Mouse (Mus musculus) lung, postnatal 0 days (tissue): ENCODE data around the gene Rab11a. TPM values are rescaled to one million over a fixed set of nuclear protein-coding genes. Genes with fewer than 3 reads are reported as not detected.

Source experiments
- ATAC-seq: fragments of 200-750 bp; cut with Nextera tagmentation; 2 replicates; pipeline ENCODE4 v1.8.0; 2017; ENCODE audit warnings: moderate library complexity
- DNase-seq: peaks from one replicate; pipeline ENCODE4 v3.0.0-alpha.2; 2016; ENCODE audit warnings: low spot score
- H3K27ac ChIP-seq: fragments of 300-500 bp; sonication (generic); 2 replicates; pipeline ENCODE4 v1.5.1; 2014; ENCODE audit warnings: antibody characterized with exemption, mild to moderate bottlenecking, low read length, mixed read lengths
- H3K27me3 ChIP-seq: fragments of 300-500 bp; sonication (generic); replicated peaks from 2 replicates; pipeline ENCODE4 v1.6.1; 2014; ENCODE audit warnings: low read length, mixed read lengths; ENCODE audit not compliant: insufficient read depth
- H3K36me3 ChIP-seq: fragments of 300-500 bp; sonication (generic); 2 replicates; pipeline ENCODE4 v1.6.1; 2014; ENCODE audit warnings: low read length, mixed read lengths; ENCODE audit not compliant: insufficient read depth
- H3K4me1 ChIP-seq: fragments of 300-500 bp; sonication (generic); 2 replicates; pipeline ENCODE4 v1.6.1; 2014; ENCODE audit warnings: antibody characterized with exemption, low read depth, low read length, mixed read lengths; ENCODE audit not compliant: insufficient read depth
- H3K4me2 ChIP-seq: fragments of 300-500 bp; sonication (generic); replicated peaks from 2 replicates; pipeline ENCODE4 v1.6.1; 2014; ENCODE audit warnings: low read depth, mild to moderate bottlenecking, low read length, moderate library complexity, mixed read lengths
- H3K4me3 ChIP-seq: fragments of 300-500 bp; sonication (generic); 2 replicates; pipeline ENCODE4 v1.5.1; 2014; ENCODE audit warnings: low read depth, low read length
- H3K9ac ChIP-seq: fragments of 300-500 bp; sonication (generic); replicated peaks from 2 replicates; pipeline ENCODE4 v1.6.1; 2014; ENCODE audit warnings: low read depth, mild to moderate bottlenecking
- H3K9me3 ChIP-seq: fragments of 300-500 bp; sonication (generic); 2 replicates; pipeline ENCODE4 v1.6.1; 2016; ENCODE audit warnings: low read length, mixed read lengths
- CTCF ChIP-seq: IDR thresholded peaks from 2 replicates; pipeline ENCODE4 v1.5.1; 2016; ENCODE audit warnings: antibody characterized with exemption, mild to moderate bottlenecking
- EP300 ChIP-seq: IDR thresholded peaks from 2 replicates; pipeline ENCODE4 v1.6.1; 2016; ENCODE audit warnings: antibody characterized with exemption, mild to moderate bottlenecking, control low read depth
- WGBS: fragments of 180-500 bp; shearing (Covaris S2); extraction: QIAGEN DNeasy Blood & Tissue Kit; methylation state at CpG from one replicate; pipeline ENCODE4 v1.1.7; 2014; 5-methylcytosine and 5-hydroxymethylcytosine counted together
- polyA plus RNA-seq: library from polyadenylated mRNA; unstranded; fragments of >200 nt; fragmentation: Nextera tagmentation; extraction: Ambion mirVana; gene quantifications from 2 replicates; pipeline ENCODE4 v1.2.1, GENCODE M21; 2015

Rab11a gene
- polyA plus RNA-seq, 1 experiment from 2014 or later, result 674 TPM

DNA sequence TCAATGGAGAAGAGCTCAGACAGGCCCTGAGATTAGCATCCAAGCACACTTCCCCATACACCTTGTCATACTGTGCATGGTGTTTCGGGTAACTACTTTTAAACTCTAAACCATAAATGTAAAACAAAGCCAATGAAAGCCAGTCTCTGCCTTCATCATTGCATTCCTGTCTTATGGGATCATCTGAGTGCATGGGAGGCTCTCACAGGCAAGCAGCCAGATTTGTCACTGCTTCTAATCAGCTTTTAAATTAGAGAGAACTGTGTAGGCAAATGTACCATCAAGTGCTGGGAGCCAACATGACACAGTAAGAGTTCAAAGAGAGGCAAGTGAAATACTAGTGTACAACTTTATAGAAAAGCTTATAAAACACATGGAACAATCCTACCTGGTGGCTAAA, 35.9 kb downstream of the Rab11a start:
- Histone ChIP-seq H3K4me3 (no peak overlapping the region), H3K9me3 (no peaks in the 10 kb centered on the region), H3K36me3 (no peaks in the 10 kb centered on the region; the same call in none of the 2 replicates), H3K27me3 (no peaks in the 10 kb centered on the region), H3K9ac (no peak overlapping the region), H3K4me1 (no peaks in the 10 kb centered on the region), H3K4me2 (no peak overlapping the region), H3K27ac (no peak overlapping the region)
- 89% methylated on average over 1 of the region's 1 CpGs for WGBS
- ATAC-seq (no peak), DNase-seq (peak; percentile 17)
- no peak for TF ChIP-seq EP300
- TF ChIP-seq CTCF, result no peak

GRCm38 (mm10) chr9:64700451-64701311, 36.9 kb downstream of the Rab11a start:
- TF ChIP-seq CTCF (no peak), EP300 (no peak)
- Histone ChIP-seq H3K27me3 (no peaks in the 10 kb centered on the region), H3K4me1 (no peaks in the 10 kb centered on the region), H3K27ac (no peak overlapping the region), H3K4me3 (no peak overlapping the region), H3K4me2 (no peak overlapping the region), H3K36me3 (peaks cover 4% of the 10 kb centered on the region), H3K9ac (no peak overlapping the region), H3K9me3 (no peaks in the 10 kb centered on the region)
- WGBS, result 80% methylated on average over 4 of the region's 4 CpGs
- no peak for ATAC-seq
- no peak for DNase-seq

DNA sequence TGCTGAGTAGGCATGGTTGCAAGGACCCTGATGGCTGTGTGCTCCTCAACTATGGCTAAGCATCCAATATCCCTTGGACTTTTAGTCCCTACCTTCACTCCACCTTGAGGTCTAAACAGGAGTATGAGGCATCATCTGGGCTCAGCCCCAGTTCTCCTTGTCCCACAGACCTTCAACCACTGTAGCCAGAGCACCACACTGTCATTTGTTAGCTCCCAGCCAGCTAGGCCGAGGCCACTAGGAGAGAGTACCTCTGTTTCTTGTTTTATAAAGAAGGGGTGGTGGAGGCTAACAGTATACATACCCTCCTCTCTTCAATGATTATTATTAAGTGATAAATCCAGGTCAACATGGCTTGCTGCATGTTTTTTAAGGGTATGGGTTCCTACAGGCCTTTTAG, 39.0 kb downstream of the Rab11a start:
- ATAC-seq (no peak), DNase-seq (no peak)
- TF ChIP-seq CTCF (no peak), EP300 (no peak)
- Histone ChIP-seq H3K9ac (no peak overlapping the region), H3K4me1 (no peaks in the 10 kb centered on the region), H3K4me2 (no peak overlapping the region), H3K36me3 (peaks cover 4% of the 10 kb centered on the region; the same call in 1 of the 2 replicates), H3K27ac (no peak overlapping the region), H3K4me3 (no peak overlapping the region), H3K9me3 (no peaks in the 10 kb centered on the region), H3K27me3 (no peaks in the 10 kb centered on the region)
- WGBS, result 100% methylated on average over 1 of the region's 1 CpGs

- Histone ChIP-seq H3K9ac (no peak overlapping the region), H3K4me1 (no peaks in the 10 kb centered on the region), H3K27ac (no peak overlapping the region), H3K4me3 (no peak overlapping the region), H3K9me3 (no peaks in the 10 kb centered on the region), H3K27me3 (no peaks in the 10 kb centered on the region), H3K4me2 (no peak overlapping the region), H3K36me3 (peaks cover 4% of the 10 kb centered on the region; the same call in 1 of the 2 replicates)
- 80% methylated on average over 5 of the region's 5 CpGs for WGBS
- ATAC-seq (no peak), DNase-seq (no peak)
- TF ChIP-seq CTCF (no peak), EP300 (no peak)
Observed at GRCm38 (mm10) chr9:64697677-64698076, 39.9 kb downstream of the Rab11a start.

GRCm38 (mm10) chr9:64697006-64697405, 40.6 kb downstream of the Rab11a start:
- no peak for DNase-seq
- 79% methylated on average over 1 of the region's 1 CpGs for WGBS
- no peaks in the 10 kb centered on the region for H3K27me3 ChIP-seq
- H3K36me3 ChIP-seq, result peaks cover 4% of the 10 kb centered on the region; the same call in 1 of the 2 replicates
- H3K9ac ChIP-seq, result no peak overlapping the region
- H3K9me3 ChIP-seq, result no peaks in the 10 kb centered on the region
- no peak for TF ChIP-seq CTCF
- TF ChIP-seq EP300, result no peak
- H3K4me3 ChIP-seq, result no peak overlapping the region
- no peaks in the 10 kb centered on the region for H3K4me1 ChIP-seq
- ATAC-seq, result no peak
- no peak overlapping the region for H3K27ac ChIP-seq
- no peak overlapping the region for H3K4me2 ChIP-seq

- Histone ChIP-seq H3K27ac (no peak overlapping the region), H3K27me3 (no peaks in the 10 kb centered on the region), H3K4me2 (no peak overlapping the region), H3K4me3 (no peak overlapping the region), H3K36me3 (peaks cover 4% of the 10 kb centered on the region; the same call in 1 of the 2 replicates), H3K9ac (no peak overlapping the region), H3K9me3 (no peaks in the 10 kb centered on the region), H3K4me1 (no peaks in the 10 kb centered on the region)
- ATAC-seq (no peak), DNase-seq (peak; percentile 15)
- TF ChIP-seq EP300, result no peak
- no peak for TF ChIP-seq CTCF
- 79% methylated on average over 4 of the region's 4 CpGs for WGBS
Observed at GRCm38 (mm10) chr9:64696404-64696803, 41.2 kb downstream of the Rab11a start.
